Mouse (Mus musculus) liver, embryonic 13.5 days (tissue): ENCODE measurements around the gene Atg9b. TPM values are rescaled to one million over a fixed set of nuclear protein-coding genes. Genes with fewer than 3 reads are reported as not detected.
A peak's percentile ranks its signal among the peaks of the same experiment; 100 is the strongest.

Experiments used
- ATAC-seq: fragments of 200-750 bp; cut with Nextera tagmentation; 2 replicates; pipeline ENCODE4 v1.8.0; 2017; ENCODE audit warnings: low read depth, mild to moderate bottlenecking, moderate number of reproducible peaks, moderate library complexity
- DNase-seq: peaks from one replicate; pipeline ENCODE4 v3.0.0; 2022
- H3K27ac ChIP-seq: fragments of 300-500 bp; sonication (generic); 2 replicates; pipeline ENCODE4 v1.5.1; 2015; ENCODE audit warnings: moderate library complexity, mild to moderate bottlenecking, inconsistent platforms
- H3K27me3 ChIP-seq: fragments of 300-500 bp; sonication (generic); 2 replicates; pipeline ENCODE4 v1.6.1; 2015; ENCODE audit warnings: mild to moderate bottlenecking, inconsistent platforms
- H3K36me3 ChIP-seq: fragments of 300-500 bp; sonication (generic); 2 replicates; pipeline ENCODE4 v1.6.1; 2015; ENCODE audit warnings: mild to moderate bottlenecking, inconsistent platforms
- H3K4me1 ChIP-seq: fragments of 300-500 bp; sonication (generic); replicated peaks from 2 replicates; pipeline ENCODE4 v1.6.1; 2015; ENCODE audit warnings: inconsistent platforms
- H3K4me2 ChIP-seq: fragments of 300-500 bp; sonication (generic); 2 replicates; pipeline ENCODE4 v1.6.1; 2015; ENCODE audit warnings: inconsistent platforms, mild to moderate bottlenecking, moderate library complexity
- H3K4me3 ChIP-seq: fragments of 300-500 bp; sonication (generic); replicated peaks from 2 replicates; pipeline ENCODE4 v1.5.1; 2015; ENCODE audit warnings: mild to moderate bottlenecking, inconsistent platforms
- H3K9ac ChIP-seq: fragments of 300-500 bp; sonication (generic); 2 replicates; pipeline ENCODE4 v1.6.1; 2015; ENCODE audit warnings: mild to moderate bottlenecking, inconsistent platforms
- H3K9me3 ChIP-seq: fragments of 300-500 bp; sonication (generic); replicated peaks from 2 replicates; pipeline ENCODE4 v1.6.1; 2016; ENCODE audit warnings: inconsistent platforms
- WGBS: fragments of 180-500 bp; shearing (Covaris S2); methylation state at CpG from one replicate; pipeline ENCODE4 v1.1.7; 2015; ENCODE audit not compliant: insufficient replicate concordance; 5-methylcytosine and 5-hydroxymethylcytosine counted together
- polyA plus RNA-seq: library from polyadenylated mRNA; unstranded; fragments of >200 nt; fragmentation: Nextera tagmentation; extraction: Ambion mirVana; gene quantifications from 2 replicates; pipeline ENCODE4 v1.2.1, GENCODE M21; 2015

The Atg9b gene
- polyA plus RNA-seq, 1 experiment from 2014 or later = 0.56 TPM

- H3K36me3 ChIP-seq = no peaks in the 10 kb centered on the region
- no peak overlapping the region for H3K4me3 ChIP-seq
- no peak overlapping the region for H3K27ac ChIP-seq
- ATAC-seq = no peak
- H3K4me1 ChIP-seq = peaks cover 17% of the 10 kb centered on the region
- no peaks in the 10 kb centered on the region for H3K9me3 ChIP-seq
- peaks cover 26% of the 10 kb centered on the region for H3K27me3 ChIP-seq
- no peak overlapping the region for H3K9ac ChIP-seq
- WGBS = 70% methylated on average over 4 of the region's 4 CpGs
- H3K4me2 ChIP-seq = no peak overlapping the region
- DNase-seq = no peak
Measured at GRCm38 (mm10) chr5:24379501-24379900, 12.4 kb downstream of the Atg9b start.

- Histone ChIP-seq H3K9me3 (no peaks in the 10 kb centered on the region), H3K4me1 (peaks cover 9% of the 10 kb centered on the region), H3K4me3 (no peak overlapping the region), H3K9ac (no peak overlapping the region), H3K27me3 (peaks cover 26% of the 10 kb centered on the region), H3K27ac (no peak overlapping the region), H3K4me2 (no peak overlapping the region), H3K36me3 (no peaks in the 10 kb centered on the region)
- ATAC-seq (no peak), DNase-seq (no peak)
- WGBS = 52% methylated on average over 2 of the region's 2 CpGs
Measured at GRCm38 (mm10) chr5:24378700-24379099, 13.2 kb downstream of the Atg9b start.

GRCm38 (mm10) chr5:24374666-24375328, 17.1 kb downstream of the Atg9b start:
- Histone ChIP-seq H3K27me3 (peaks cover 16% of the 10 kb centered on the region), H3K4me3 (no peak overlapping the region), H3K36me3 (no peaks in the 10 kb centered on the region), H3K9me3 (no peaks in the 10 kb centered on the region), H3K9ac (no peak overlapping the region), H3K27ac (no peak overlapping the region), H3K4me1 (no peaks in the 10 kb centered on the region), H3K4me2 (no peak overlapping the region)
- DNase-seq (no peak), ATAC-seq (no peak)
- WGBS = 59% methylated on average over 7 of the region's 7 CpGs

GRCm38 (mm10) chr5:24374216-24374615, 17.7 kb downstream of the Atg9b start:
- H3K4me2 ChIP-seq = no peak overlapping the region
- ATAC-seq (no peak), DNase-seq (no peak)
- no peaks in the 10 kb centered on the region for H3K9me3 ChIP-seq
- no peak overlapping the region for H3K9ac ChIP-seq
- H3K27ac ChIP-seq = no peak overlapping the region
- peaks cover 16% of the 10 kb centered on the region for H3K27me3 ChIP-seq
- H3K36me3 ChIP-seq = no peaks in the 10 kb centered on the region
- no peak overlapping the region for H3K4me3 ChIP-seq
- WGBS = 70% methylated on average over 6 of the region's 6 CpGs
- no peaks in the 10 kb centered on the region for H3K4me1 ChIP-seq

- no peak for ATAC-seq
- H3K9me3 ChIP-seq = no peaks in the 10 kb centered on the region
- H3K27ac ChIP-seq = no peak overlapping the region
- no peak overlapping the region for H3K9ac ChIP-seq
- H3K4me3 ChIP-seq = no peak overlapping the region
- no peaks in the 10 kb centered on the region for H3K36me3 ChIP-seq
- DNase-seq = no peak
- no peak overlapping the region for H3K4me2 ChIP-seq
- no peaks in the 10 kb centered on the region for H3K4me1 ChIP-seq
- H3K27me3 ChIP-seq = peaks cover 17% of the 10 kb centered on the region
- 73% methylated on average over 5 of the region's 5 CpGs for WGBS
Measured at GRCm38 (mm10) chr5:24373807-24374206, 18.1 kb downstream of the Atg9b start.

- ATAC-seq (no peak), DNase-seq (no peak)
- Histone ChIP-seq H3K36me3 (no peaks in the 10 kb centered on the region), H3K9me3 (no peaks in the 10 kb centered on the region), H3K27ac (no peak overlapping the region), H3K4me3 (no peak overlapping the region), H3K4me1 (peaks cover 9% of the 10 kb centered on the region), H3K4me2 (no peak overlapping the region), H3K27me3 (peaks cover 29% of the 10 kb centered on the region), H3K9ac (no peak overlapping the region)
- WGBS = 64% methylated on average over 9 of the region's 9 CpGs
Measured at GRCm38 (mm10) chr5:24369767-24370166, 22.2 kb downstream of the Atg9b start.

GRCm38 (mm10) chr5:24366426-24366825, 25.5 kb downstream of the Atg9b start:
- WGBS = 58% methylated on average over 9 of the region's 9 CpGs
- Histone ChIP-seq H3K9ac (no peak overlapping the region), H3K36me3 (no peaks in the 10 kb centered on the region), H3K4me1 (peaks cover 9% of the 10 kb centered on the region), H3K27ac (no peak overlapping the region), H3K4me2 (no peak overlapping the region), H3K9me3 (no peaks in the 10 kb centered on the region), H3K27me3 (peaks cover 47% of the 10 kb centered on the region), H3K4me3 (no peak overlapping the region)
- ATAC-seq (no peak), DNase-seq (no peak)

- Histone ChIP-seq H3K27ac (peak overlapping the region; percentile 29), H3K27me3 (peaks cover 47% of the 10 kb centered on the region), H3K4me1 (peaks cover 9% of the 10 kb centered on the region), H3K9me3 (no peaks in the 10 kb centered on the region), H3K4me2 (peak overlapping the region; percentile 21; the same call in 1 of the 2 replicates), H3K4me3 (no peak overlapping the region), H3K36me3 (no peaks in the 10 kb centered on the region), H3K9ac (0 out of 2 replicates have a peak overlapping the region, but pooled peaks have one; percentile 0)
- DNase-seq = no peak
- no peak for ATAC-seq
- 3% methylated on average over 5 of the region's 5 CpGs for WGBS
Measured at GRCm38 (mm10) chr5:24365528-24365927, 26.4 kb downstream of the Atg9b start.

GRCm38 (mm10) chr5:24364963-24365362, 27.0 kb downstream of the Atg9b start:
- Histone ChIP-seq H3K27me3 (peaks cover 47% of the 10 kb centered on the region), H3K4me1 (peaks cover 9% of the 10 kb centered on the region), H3K9me3 (no peaks in the 10 kb centered on the region), H3K27ac (peak overlapping the region; percentile 29), H3K9ac (0 out of 2 replicates have a peak overlapping the region, but pooled peaks have one; percentile 0), H3K36me3 (no peaks in the 10 kb centered on the region), H3K4me3 (no peak overlapping the region), H3K4me2 (peak overlapping the region; percentile 21; the same call in 1 of the 2 replicates)
- DNase-seq (no peak), ATAC-seq (no peak)
- 44% methylated on average over 10 of the region's 10 CpGs for WGBS

GRCm38 (mm10) chr5:24364508-24364907, 27.4 kb downstream of the Atg9b start, which contains the start of gene Nos3:
Nos3 (plus strand) TSS chr5:24364810.
- no peaks in the 10 kb centered on the region for H3K9me3 ChIP-seq
- no peak within 1 kb of the TSS for H3K4me3 ChIP-seq
- H3K27me3 ChIP-seq = peaks cover 47% of the 10 kb centered on the region
- H3K27ac ChIP-seq = peak within 1 kb of the TSS; percentile 29
- H3K4me1 ChIP-seq = peaks cover 9% of the 10 kb centered on the region
- peak within 1 kb of the TSS; percentile 21; the same call in 1 of the 2 replicates for H3K4me2 ChIP-seq
- 0 out of 2 replicates have a peak within 1 kb of the TSS, but pooled peaks have one; percentile 0 for H3K9ac ChIP-seq
- H3K36me3 ChIP-seq = no peaks in the 10 kb centered on the region
- ATAC-seq = no peak
- 33% methylated on average over 12 of the region's 12 CpGs for WGBS
- no peak for DNase-seq

GRCm38 (mm10) chr5:24364061-24364460, 27.9 kb downstream of the Atg9b start:
- peaks cover 50% of the 10 kb centered on the region for H3K27me3 ChIP-seq

GRCm38 (mm10) chr5:24363467-24363866, 28.5 kb downstream of the Atg9b start:
- H3K4me3 ChIP-seq = no peak overlapping the region
- H3K4me2 ChIP-seq = no peak overlapping the region
- no peak overlapping the region for H3K27ac ChIP-seq
- H3K27me3 ChIP-seq = peaks cover 52% of the 10 kb centered on the region
- H3K9ac ChIP-seq = no peak overlapping the region
- H3K4me1 ChIP-seq = peaks cover 9% of the 10 kb centered on the region
- no peaks in the 10 kb centered on the region for H3K36me3 ChIP-seq
- no peaks in the 10 kb centered on the region for H3K9me3 ChIP-seq
- ATAC-seq = no peak
- 62% methylated on average over 2 of the region's 2 CpGs for WGBS
- no peak for DNase-seq

More at GRCm38 (mm10) chr5:24364061-24364460, 27.9 kb downstream of the Atg9b start:
- 49% methylated on average over 3 of the region's 3 CpGs for WGBS
- Histone ChIP-seq H3K27ac (no peak overlapping the region), H3K4me2 (no peak overlapping the region), H3K4me1 (peaks cover 9% of the 10 kb centered on the region), H3K9me3 (no peaks in the 10 kb centered on the region), H3K4me3 (no peak overlapping the region), H3K9ac (no peak overlapping the region), H3K36me3 (no peaks in the 10 kb centered on the region)
- no peak for DNase-seq
- no peak for ATAC-seq
